Mouse (Mus musculus) lung, adult 18-20 months (tissue): Measurements from ENCODE around the gene Nxph4.

ENCODE experiments used
- DNase-seq, 2 experiments: peaks; one replicate each; pipeline ENCODE4 v3.0.0; 2022; ENCODE audit warnings: mixed read lengths in 2 of 2

The Nxph4 gene

DNA sequence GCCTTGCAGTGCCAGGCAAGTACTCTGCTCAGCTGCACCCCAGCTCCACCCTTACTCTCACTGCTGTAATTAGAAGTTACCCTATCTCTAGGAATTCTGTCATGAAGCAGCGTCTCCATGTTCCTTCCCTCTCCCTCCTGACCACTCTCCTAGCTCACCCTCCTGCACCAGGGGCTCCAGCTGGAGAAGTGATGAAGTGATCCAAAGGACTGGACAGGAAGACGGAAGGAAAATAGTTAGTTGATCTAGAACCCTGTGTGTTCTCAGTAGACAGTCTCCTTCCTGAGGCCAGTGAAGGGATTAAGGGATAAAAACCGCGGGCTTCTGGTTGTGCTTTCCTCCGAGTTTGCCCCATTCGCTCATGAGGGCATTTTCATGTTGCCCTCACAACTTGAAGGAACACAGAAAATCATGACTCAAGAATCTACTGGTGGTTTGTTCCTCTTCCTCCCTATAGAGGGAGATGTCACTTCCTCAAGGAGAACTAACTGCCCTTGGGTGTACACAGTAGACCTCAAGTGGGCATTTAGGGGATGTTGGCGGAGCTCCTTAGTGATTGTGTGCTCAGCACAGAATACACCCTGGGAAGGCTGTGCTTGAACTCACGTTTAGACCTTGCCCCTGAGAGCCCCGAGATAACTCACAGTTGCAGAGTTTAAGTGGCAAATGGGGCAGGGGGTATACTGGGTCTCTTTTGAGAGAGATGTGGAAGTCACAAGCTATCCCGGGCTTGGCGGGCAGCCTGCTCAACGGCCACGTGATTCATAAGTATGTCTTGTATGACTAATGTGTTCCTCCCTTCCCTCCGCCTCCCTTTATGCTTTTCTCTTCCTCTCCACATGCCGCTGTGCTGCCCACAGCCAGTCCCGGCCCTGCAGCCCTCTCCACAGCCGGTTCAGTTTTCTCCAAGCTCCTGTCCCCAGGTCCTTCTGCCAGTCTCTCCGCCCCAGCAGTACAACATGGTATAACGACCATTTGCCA is 53.2 kb downstream of the Nxph4 start:
- DNase-seq, result peak; percentile 38 to 59

DNA sequence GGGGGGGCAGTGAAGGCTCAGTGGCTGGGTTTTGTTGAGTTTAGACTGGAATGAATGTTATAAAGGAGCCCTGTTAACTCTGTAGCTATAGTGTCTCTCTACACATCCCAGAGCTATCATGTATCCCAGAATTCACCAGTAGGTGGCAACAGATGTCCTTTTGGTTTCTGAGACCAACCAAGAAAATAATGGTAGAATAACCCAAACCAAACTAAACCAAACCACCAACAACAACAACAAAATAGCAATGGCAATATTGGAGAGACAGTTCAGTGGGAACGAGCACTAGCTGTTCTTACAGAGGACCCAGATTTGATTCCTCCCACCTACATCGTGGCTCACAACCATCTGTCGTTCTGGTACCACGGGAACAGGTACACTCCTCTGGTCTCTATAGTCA is 55.2 kb downstream of the Nxph4 start:
- DNase-seq, result no peak

DNA sequence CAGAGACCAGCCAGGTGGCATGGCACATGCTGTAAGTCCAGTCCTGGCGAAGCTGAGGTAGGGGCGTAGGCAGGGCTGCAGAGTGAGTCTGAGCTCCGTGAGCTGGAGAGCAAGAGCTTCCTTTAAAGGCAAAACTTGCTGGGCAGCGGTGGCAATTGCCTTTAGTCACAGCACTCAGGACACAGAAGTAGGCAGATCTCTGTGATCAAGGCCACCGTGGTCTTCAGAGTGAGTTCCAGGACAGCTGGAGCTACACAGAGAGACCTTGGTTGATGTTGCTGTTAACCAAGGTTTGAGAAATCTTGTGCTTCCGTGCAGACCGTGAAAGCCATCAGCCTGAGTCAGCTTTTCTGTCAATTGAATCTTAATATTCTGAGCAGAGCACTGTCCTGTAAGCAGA is 57.1 kb downstream of the Nxph4 start:
- DNase-seq, result no peak

GRCm38 (mm10) chr10:127476541-127476940 is 57.8 kb downstream of the Nxph4 start:
- DNase-seq, result no peak
